Mouse (Mus musculus) lung, adult 2 months (tissue): ENCODE results near the gene Trp53rkb. TPM values are rescaled to one million over a fixed set of nuclear protein-coding genes. Genes with fewer than 3 reads are reported as not detected.

Source experiments
- DNase-seq: peaks from one replicate; pipeline ENCODE4 v3.0.0; 2022
- H3K4me1 ChIP-seq: fragments of 200-500 bp; 2 replicates; pipeline ENCODE4 v1.6.1; 2011; ENCODE audit warnings: low read length; ENCODE audit not compliant: control insufficient read depth, insufficient read depth
- H3K4me3 ChIP-seq: fragments of 200-500 bp; replicated peaks from 2 replicates; pipeline ENCODE3; 2011; ENCODE audit warnings: low read depth, mild to moderate bottlenecking, control low read depth, low read length; ENCODE audit errors: extremely low read depth
- CTCF ChIP-seq: fragments of 200-500 bp; IDR thresholded peaks from 2 replicates; pipeline ENCODE4 v1.5.1; 2011; ENCODE audit warnings: mild to moderate bottlenecking, low read length, control low read depth; ENCODE audit not compliant: insufficient read depth
- POLR2A ChIP-seq: fragments of 200-500 bp; IDR thresholded peaks from 2 replicates; pipeline ENCODE4 v1.6.1; 2011; ENCODE audit warnings: low read depth, mild to moderate bottlenecking, control low read depth, low read length, borderline replicate concordance; ENCODE audit errors: extremely low read depth
- WGBS: fragments of 180-500 bp; shearing (Covaris S2); methylation state at CpG from one replicate; pipeline ENCODE4 v1.1.7; 2018; 5-methylcytosine and 5-hydroxymethylcytosine counted together
- polyA plus RNA-seq: library from polyadenylated mRNA; depleted of rRNA; stranded (reverse); fragments of >200 nt; gene quantifications from 2 replicates; pipeline ENCODE4 v1.2.3, GENCODE M21; 2012

The Trp53rkb gene
- polyA plus RNA-seq, 1 experiment: 3.5 TPM

DNA sequence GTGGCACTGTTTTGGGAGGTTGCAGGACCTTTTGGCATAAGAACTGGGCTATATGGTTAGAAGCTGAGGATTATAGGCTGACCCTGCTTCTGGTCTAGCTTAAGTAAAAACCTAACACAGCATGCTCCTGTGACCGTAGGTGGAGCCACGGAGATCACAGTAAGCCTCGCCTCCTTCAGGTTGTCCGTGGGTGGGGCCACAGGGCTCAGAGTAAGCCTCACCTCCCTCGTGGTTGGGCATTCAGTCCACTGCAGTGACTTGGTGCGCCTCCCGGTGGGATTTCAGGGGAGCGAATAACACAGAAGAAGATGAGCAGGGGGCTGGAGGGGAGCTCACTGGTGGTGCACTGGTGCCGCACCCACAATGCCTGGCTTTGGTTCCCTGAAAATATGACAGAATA, 24.7 kb upstream of the Trp53rkb start:
- 72% methylated on average over 9 of the region's 9 CpGs for WGBS
- Histone ChIP-seq H3K4me3 (no peak overlapping the region), H3K4me1 (no peaks in the 10 kb centered on the region)
- no peak for DNase-seq
- TF ChIP-seq POLR2A: no peak
- TF ChIP-seq CTCF: no peak

DNA sequence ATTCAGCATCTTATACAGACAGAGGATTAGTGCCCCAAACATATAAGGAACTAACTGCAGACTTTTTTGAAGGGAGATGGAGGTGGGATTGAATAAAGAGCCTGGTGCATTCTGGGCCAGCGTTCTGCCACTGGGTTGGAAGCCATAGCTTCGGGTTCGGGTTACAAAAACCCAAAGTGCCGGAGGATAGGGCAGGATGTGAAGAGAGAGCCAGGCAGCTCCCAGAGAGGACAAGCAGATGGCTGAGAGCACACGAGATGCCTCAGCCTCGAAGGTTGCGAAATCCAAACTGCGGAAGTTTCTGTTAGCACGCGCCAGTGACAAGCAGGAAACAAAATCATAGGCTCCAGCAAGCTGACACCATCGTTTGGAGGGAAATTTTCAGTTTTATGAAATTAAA, 20.9 kb upstream of the Trp53rkb start:
- DNase-seq: no peak
- WGBS: 39% methylated on average over 11 of the region's 11 CpGs
- Histone ChIP-seq H3K4me3 (no peak overlapping the region), H3K4me1 (no peaks in the 10 kb centered on the region)
- no peak for TF ChIP-seq CTCF
- TF ChIP-seq POLR2A: no peak

DNA sequence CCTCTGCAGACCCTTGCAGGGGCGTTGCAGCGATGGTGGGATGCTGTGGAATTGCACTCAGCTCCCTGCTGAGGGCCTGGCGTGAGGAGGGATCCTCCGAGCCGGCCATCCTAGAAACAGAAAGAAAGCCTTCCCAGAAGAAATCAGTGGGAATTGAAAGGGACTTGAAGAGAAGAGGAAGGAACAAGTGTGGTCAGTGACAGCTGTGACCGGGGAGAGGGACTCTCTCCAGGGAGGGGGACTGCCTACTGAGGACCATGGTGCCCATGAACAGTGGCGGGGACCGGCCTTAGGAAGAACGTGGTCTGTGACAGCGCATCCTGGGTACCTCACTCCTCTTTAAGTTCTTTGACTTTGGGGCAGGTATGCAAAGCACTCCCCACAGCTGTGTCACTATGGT, 18.7 kb upstream of the Trp53rkb start:
- no peak for TF ChIP-seq POLR2A
- TF ChIP-seq CTCF: no peak
- no peak for DNase-seq
- Histone ChIP-seq H3K4me1 (no peaks in the 10 kb centered on the region), H3K4me3 (no peak overlapping the region)
- 74% methylated on average over 10 of the region's 10 CpGs for WGBS

DNA sequence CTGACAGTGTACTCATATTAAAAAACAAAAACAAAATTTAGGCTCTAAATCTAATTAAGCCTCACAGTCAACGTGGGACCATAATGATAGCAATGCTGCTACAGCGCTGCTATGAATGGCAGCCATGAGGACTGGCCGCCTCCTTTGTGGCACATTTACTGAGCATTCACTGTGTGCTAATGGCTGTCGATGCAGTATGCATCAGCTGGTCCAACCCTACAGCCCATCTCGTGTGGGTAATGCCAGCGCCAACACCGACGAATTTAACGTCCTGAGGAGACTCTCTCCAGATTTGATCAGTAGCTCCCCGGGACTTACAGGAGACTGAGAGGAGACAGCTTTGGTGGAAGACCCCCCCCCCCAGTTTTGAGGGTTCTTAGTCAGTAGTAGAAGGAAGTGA, 18.1 kb upstream of the Trp53rkb start:
- 76% methylated on average over 10 of the region's 10 CpGs for WGBS
- TF ChIP-seq CTCF: no peak
- TF ChIP-seq POLR2A: no peak
- DNase-seq: no peak
- no peaks in the 10 kb centered on the region for H3K4me1 ChIP-seq
- no peak overlapping the region for H3K4me3 ChIP-seq

DNA sequence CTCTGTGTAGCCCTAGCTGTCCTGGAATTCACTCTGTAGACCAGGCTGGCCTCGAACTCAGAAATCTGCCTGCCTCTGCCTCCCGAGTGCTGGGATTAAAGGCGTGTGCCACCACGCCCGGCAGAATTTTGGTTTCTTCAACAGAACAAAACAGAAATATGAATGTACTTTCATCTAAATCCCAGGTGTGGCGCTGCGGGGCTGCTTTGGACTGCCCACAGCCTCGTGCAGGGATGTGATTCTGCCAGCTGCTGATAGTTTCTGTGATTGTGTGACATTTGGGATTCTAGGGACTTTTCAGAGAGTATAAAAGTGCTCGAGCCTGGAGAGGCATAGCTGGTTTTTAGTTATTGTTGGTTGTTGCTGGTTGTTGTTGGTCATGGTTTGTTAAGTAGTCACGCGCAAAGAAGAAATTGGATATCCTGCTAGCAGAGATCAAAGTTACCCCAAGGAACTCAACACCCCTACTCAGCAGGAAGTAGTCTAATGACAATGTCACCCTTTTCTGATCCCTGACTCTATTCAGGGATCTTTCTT, 16.9 kb upstream of the Trp53rkb start:
- H3K4me3 ChIP-seq: no peak overlapping the region
- WGBS: 79% methylated on average over 11 of the region's 11 CpGs
- DNase-seq: no peak
- H3K4me1 ChIP-seq: no peaks in the 10 kb centered on the region
- no peak for TF ChIP-seq CTCF
- TF ChIP-seq POLR2A: no peak

DNA sequence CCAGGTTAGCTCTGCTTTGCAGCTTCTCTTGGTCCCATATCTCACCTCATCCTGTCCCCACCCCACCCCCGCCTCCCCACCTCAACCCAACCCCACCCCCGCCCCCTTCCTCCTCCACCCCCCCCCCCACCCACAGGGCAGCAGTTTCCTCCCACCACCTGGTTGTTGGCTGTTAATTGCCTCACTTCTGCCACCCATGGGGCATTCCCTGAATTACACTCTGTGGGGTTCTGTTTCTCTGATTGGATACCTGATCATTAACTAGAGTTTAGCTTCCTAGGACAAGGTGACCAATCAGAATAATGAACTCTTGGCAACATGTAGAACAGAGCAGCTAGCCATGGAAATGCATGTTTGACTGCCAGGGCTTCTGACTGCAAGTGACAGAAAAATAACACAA, 16.1 kb upstream of the Trp53rkb start:
- 6% methylated on average over 2 of the region's 2 CpGs for WGBS
- no peak for DNase-seq
- TF ChIP-seq POLR2A (no peak), CTCF (no peak)
- Histone ChIP-seq H3K4me3 (no peak overlapping the region), H3K4me1 (no peaks in the 10 kb centered on the region)

DNA sequence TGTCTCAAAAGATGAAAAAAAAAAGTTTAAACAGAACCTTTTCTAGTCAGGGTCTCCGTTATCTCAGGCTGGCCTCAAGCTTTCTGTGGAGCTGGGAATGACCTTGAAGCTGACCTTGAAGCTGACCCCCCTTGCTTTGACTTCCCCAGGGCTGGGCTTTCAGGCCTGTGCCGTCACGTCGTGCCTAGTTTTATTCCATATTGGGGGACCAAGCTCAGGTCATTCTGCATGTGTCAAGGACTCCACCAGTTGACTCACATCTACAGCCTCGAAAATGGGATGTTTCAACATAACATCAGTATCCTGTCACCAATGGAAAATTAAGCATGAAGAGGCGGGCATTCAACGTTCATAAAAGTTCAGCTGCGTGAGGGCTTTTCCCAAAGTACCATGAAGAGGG, 12.4 kb upstream of the Trp53rkb start:
- no peak overlapping the region for H3K4me3 ChIP-seq
- WGBS: 79% methylated on average over 8 of the region's 8 CpGs
- TF ChIP-seq POLR2A: no peak
- no peak for TF ChIP-seq CTCF
- no peaks in the 10 kb centered on the region for H3K4me1 ChIP-seq
- no peak for DNase-seq

DNA sequence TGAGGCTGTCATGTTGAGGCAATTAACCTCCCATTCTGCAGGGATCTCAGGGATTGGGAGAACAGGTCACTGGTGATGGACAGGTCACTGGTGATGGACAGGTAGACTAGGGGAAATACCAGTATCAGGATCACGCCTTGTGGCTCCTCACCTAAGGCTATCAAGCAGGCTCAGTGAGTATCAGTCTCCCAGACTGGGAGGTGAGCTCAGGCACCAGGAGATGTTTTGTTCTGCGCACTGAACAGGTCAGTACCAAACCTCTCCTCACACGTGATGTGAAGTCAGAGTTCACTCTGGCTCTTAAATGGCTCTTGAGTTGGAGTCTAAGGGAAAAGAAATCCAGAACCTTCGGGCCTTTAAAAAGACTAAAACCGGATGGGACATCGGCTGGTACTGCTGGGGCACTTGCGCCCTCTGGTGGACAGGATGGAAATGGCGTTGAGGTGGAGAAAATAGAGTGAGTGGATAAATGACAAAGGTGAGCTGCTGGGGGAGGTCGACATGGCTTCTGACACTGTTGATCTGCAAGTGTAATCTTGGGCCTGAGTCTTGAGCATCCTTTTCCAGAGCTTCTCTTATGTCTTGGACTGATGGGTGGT, 11.3 kb upstream of the Trp53rkb start:
- DNase-seq: peak; percentile 76
- Histone ChIP-seq H3K4me3 (no peak overlapping the region), H3K4me1 (0 out of 2 replicates have a peak, but pooled peaks cover 3% of the 10 kb centered on the region)
- TF ChIP-seq POLR2A: no peak
- TF ChIP-seq CTCF: peak; percentile 94
- whole genome bisulfite sequencing: 13% methylated on average over 9 of the region's 9 CpGs

DNA sequence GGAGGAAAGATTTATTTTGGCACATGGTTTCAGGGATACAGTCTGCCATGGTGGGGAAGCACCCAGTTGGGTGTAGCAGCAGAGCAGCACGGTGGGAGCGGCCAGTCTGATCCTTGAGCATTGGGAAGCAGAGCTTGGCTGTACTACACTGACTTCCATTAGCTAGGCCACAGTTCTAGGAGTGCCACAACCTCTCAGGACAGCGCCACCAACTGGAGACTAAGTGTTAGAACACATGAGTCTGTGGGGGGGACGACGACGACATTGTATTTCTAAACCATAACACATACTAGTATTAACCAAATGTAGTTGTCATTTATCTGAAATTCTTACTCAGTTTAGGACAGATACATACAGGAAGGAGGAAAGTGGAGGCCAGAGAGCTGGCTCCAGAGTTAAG, 8.0 kb upstream of the Trp53rkb start:
- 0 out of 2 replicates have a peak, but pooled peaks cover 5% of the 10 kb centered on the region for H3K4me1 ChIP-seq
- no peak for DNase-seq
- 78% methylated on average over 6 of the region's 6 CpGs for WGBS
- H3K4me3 ChIP-seq: no peak overlapping the region
- peak; percentile 32; the same call in 1 of the 2 replicates for TF ChIP-seq CTCF
- TF ChIP-seq POLR2A: no peak

DNA sequence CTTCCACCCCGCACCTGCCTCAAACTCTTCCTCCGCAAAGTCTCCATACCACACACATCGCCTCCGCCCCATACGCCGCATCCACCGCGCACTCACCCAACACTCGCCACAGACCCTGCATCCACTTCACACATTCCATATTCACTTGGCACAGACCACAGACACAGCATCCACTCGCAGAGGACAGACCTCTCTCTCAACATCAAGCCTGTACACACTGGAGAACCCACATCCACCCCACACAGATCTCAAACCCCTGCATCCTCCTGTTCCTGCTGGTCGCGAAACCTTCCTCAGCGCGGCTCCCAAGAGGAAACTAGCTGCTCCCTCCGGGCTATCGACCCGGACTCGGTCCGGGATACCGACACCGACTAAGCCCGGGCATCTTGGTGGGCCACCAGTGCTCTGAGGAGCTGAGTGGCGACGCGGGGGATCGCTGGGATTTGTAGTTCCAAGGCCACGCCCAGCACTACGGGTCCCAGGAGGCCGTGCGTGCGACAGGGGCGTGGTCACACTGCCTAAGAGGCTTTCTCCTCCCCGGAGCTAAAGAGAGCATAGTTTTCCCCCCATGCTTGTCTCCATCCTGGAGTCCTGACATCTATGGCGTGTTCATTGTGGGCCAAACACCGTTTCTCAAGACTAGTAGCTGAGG, 5.9 kb upstream of the Trp53rkb start:
- H3K4me1 ChIP-seq: 0 out of 2 replicates have a peak, but pooled peaks cover 5% of the 10 kb centered on the region
- WGBS: under 1% methylated on average over 35 of the region's 35 CpGs
- peak overlapping the region; percentile 83 for H3K4me3 ChIP-seq
- peak; percentile 88 for DNase-seq
- TF ChIP-seq CTCF (no peak), POLR2A (peak; percentile 63; the same call in 1 of the 2 replicates)
